Mouse (Mus musculus) midbrain, embryonic 12.5 days (tissue): Measurements from ENCODE around the gene Rpa3. TPM values are rescaled to one million over a fixed set of nuclear protein-coding genes. Genes with fewer than 3 reads are reported as not detected.
A peak's percentile ranks its signal among the peaks of the same experiment; 100 is the strongest.

Experiments
- ATAC-seq: fragments of 200-750 bp; cut with Nextera tagmentation; 2 replicates; pipeline ENCODE4 v1.8.0; 2017; ENCODE audit warnings: low read depth, moderate TSS enrichment, moderate library complexity; ENCODE audit not compliant: low FRiP score
- H3K27ac ChIP-seq: fragments of 300-500 bp; sonication (generic); replicated peaks from 2 replicates; pipeline ENCODE4 v1.5.1; 2016; ENCODE audit warnings: mild to moderate bottlenecking
- H3K27me3 ChIP-seq: fragments of 300-500 bp; sonication (generic); 2 replicates; pipeline ENCODE4 v1.6.1; 2016; ENCODE audit warnings: mild to moderate bottlenecking
- H3K36me3 ChIP-seq: fragments of 300-500 bp; sonication (generic); 2 replicates; pipeline ENCODE4 v1.6.1; 2016
- H3K4me1 ChIP-seq: fragments of 300-500 bp; sonication (generic); 2 replicates; pipeline ENCODE4 v1.6.1; 2016
- H3K4me2 ChIP-seq: fragments of 300-500 bp; sonication (generic); replicated peaks from 2 replicates; pipeline ENCODE4 v1.6.1; 2016; ENCODE audit warnings: mild to moderate bottlenecking, moderate library complexity
- H3K4me3 ChIP-seq: fragments of 300-500 bp; sonication (generic); 2 replicates; pipeline ENCODE4 v1.5.1; 2016; ENCODE audit warnings: mild to moderate bottlenecking
- H3K9ac ChIP-seq: fragments of 300-500 bp; sonication (generic); replicated peaks from 2 replicates; pipeline ENCODE4 v1.6.1; 2016; ENCODE audit warnings: mild to moderate bottlenecking, moderate library complexity
- H3K9me3 ChIP-seq: fragments of 300-500 bp; sonication (generic); 2 replicates; pipeline ENCODE4 v1.6.1; 2016; ENCODE audit warnings: mild to moderate bottlenecking
- WGBS: fragments of 180-500 bp; shearing (Covaris S2); methylation state at CpG from one replicate; pipeline ENCODE4 v1.1.7; 2016; 5-methylcytosine and 5-hydroxymethylcytosine counted together
- polyA plus RNA-seq: library from polyadenylated mRNA; unstranded; fragments of >200 nt; fragmentation: Nextera tagmentation; extraction: Ambion mirVana; gene quantifications from 2 replicates; pipeline ENCODE4 v1.2.1, GENCODE M21; 2016

The Rpa3 gene
- polyA plus RNA-seq, 1 experiment from 2014 or later, result 155 TPM

GRCm38 (mm10) chr6:8275098-8275497 is 16.1 kb upstream of the Rpa3 start:
- ATAC-seq, result peak; percentile 9; the same call in 1 of the 2 replicates
- H3K36me3 ChIP-seq, result peaks cover 12% of the 10 kb centered on the region
- no peaks in the 10 kb centered on the region for H3K4me1 ChIP-seq
- no peaks in the 10 kb centered on the region for H3K9me3 ChIP-seq
- WGBS, result 0% methylated on average over 1 of the region's 1 CpGs
- no peaks in the 10 kb centered on the region for H3K27me3 ChIP-seq
- H3K9ac ChIP-seq, result no peak overlapping the region
- no peak overlapping the region for H3K27ac ChIP-seq
- no peak overlapping the region for H3K4me3 ChIP-seq
- H3K4me2 ChIP-seq, result no peak overlapping the region

- Histone ChIP-seq H3K4me3 (no peak overlapping the region), H3K9me3 (no peaks in the 10 kb centered on the region), H3K36me3 (peaks cover 12% of the 10 kb centered on the region), H3K4me1 (no peaks in the 10 kb centered on the region), H3K27me3 (no peaks in the 10 kb centered on the region), H3K27ac (no peak overlapping the region), H3K4me2 (no peak overlapping the region), H3K9ac (no peak overlapping the region)
- WGBS, result 37% methylated on average over 6 of the region's 6 CpGs
- peak; percentile 70; the same call in 1 of the 2 replicates for ATAC-seq
Observed at GRCm38 (mm10) chr6:8274387-8275054, 15.5 kb upstream of the Rpa3 start.

GRCm38 (mm10) chr6:8271047-8271446 is 12.1 kb upstream of the Rpa3 start:
- 89% methylated on average over 3 of the region's 3 CpGs for WGBS
- peaks cover 12% of the 10 kb centered on the region for H3K36me3 ChIP-seq
- no peak overlapping the region for H3K9ac ChIP-seq
- no peak for ATAC-seq
- H3K4me1 ChIP-seq, result no peaks in the 10 kb centered on the region
- no peak overlapping the region for H3K4me3 ChIP-seq
- H3K27me3 ChIP-seq, result no peaks in the 10 kb centered on the region
- no peaks in the 10 kb centered on the region for H3K9me3 ChIP-seq
- no peak overlapping the region for H3K4me2 ChIP-seq
- H3K27ac ChIP-seq, result no peak overlapping the region

- peak overlapping the region; percentile 82 for H3K4me2 ChIP-seq
- peak overlapping the region; percentile 80 for H3K4me3 ChIP-seq
- H3K36me3 ChIP-seq, result 0 out of 2 replicates have a peak, but pooled peaks cover 3% of the 10 kb centered on the region
- no peaks in the 10 kb centered on the region for H3K9me3 ChIP-seq
- no peak for ATAC-seq
- no peaks in the 10 kb centered on the region for H3K27me3 ChIP-seq
- H3K4me1 ChIP-seq, result peaks cover 17% of the 10 kb centered on the region
- H3K27ac ChIP-seq, result peak overlapping the region; percentile 60
- peak overlapping the region; percentile 76 for H3K9ac ChIP-seq
- WGBS, result 0% methylated on average over 8 of the region's 8 CpGs
Observed at GRCm38 (mm10) chr6:8259667-8260044, 683 bp upstream of the Rpa3 start.

GRCm38 (mm10) chr6:8258316-8258715 is 657 bp downstream of the Rpa3 start:
- H3K36me3 ChIP-seq, result 0 out of 2 replicates have a peak, but pooled peaks cover 3% of the 10 kb centered on the region
- no peak for ATAC-seq
- 11% methylated on average over 6 of the region's 6 CpGs for WGBS
- H3K4me1 ChIP-seq, result peaks cover 17% of the 10 kb centered on the region
- peak overlapping the region; percentile 80; the same call in 1 of the 2 replicates for H3K27ac ChIP-seq
- no peaks in the 10 kb centered on the region for H3K27me3 ChIP-seq
- H3K4me2 ChIP-seq, result peak overlapping the region; percentile 74
- no peaks in the 10 kb centered on the region for H3K9me3 ChIP-seq
- H3K4me3 ChIP-seq, result peak overlapping the region; percentile 80
- H3K9ac ChIP-seq, result peak overlapping the region; percentile 78

GRCm38 (mm10) chr6:8228596-8228995 is 30.4 kb downstream of the Rpa3 start:
- ATAC-seq, result no peak
- Histone ChIP-seq H3K27me3 (no peaks in the 10 kb centered on the region), H3K36me3 (peaks cover 18% of the 10 kb centered on the region; the same call in 1 of the 2 replicates)

GRCm38 (mm10) chr6:8227035-8227434 is 31.9 kb downstream of the Rpa3 start:
- Histone ChIP-seq H3K4me1 (no peaks in the 10 kb centered on the region), H3K27ac (no peak overlapping the region), H3K4me3 (no peak overlapping the region), H3K36me3 (peaks cover 17% of the 10 kb centered on the region), H3K9ac (no peak overlapping the region), H3K9me3 (no peaks in the 10 kb centered on the region), H3K4me2 (no peak overlapping the region), H3K27me3 (no peaks in the 10 kb centered on the region)
- WGBS, result 93% methylated on average over 3 of the region's 3 CpGs
- no peak for ATAC-seq

More at GRCm38 (mm10) chr6:8228596-8228995, 30.4 kb downstream of the Rpa3 start:
- no peaks in the 10 kb centered on the region for H3K9me3 ChIP-seq
- no peak overlapping the region for H3K4me2 ChIP-seq
- 88% methylated on average over 3 of the region's 3 CpGs for WGBS
- H3K27ac ChIP-seq, result no peak overlapping the region
- no peaks in the 10 kb centered on the region for H3K4me1 ChIP-seq
- no peak overlapping the region for H3K4me3 ChIP-seq
- no peak overlapping the region for H3K9ac ChIP-seq

GRCm38 (mm10) chr6:8210661-8211060 is 48.3 kb downstream of the Rpa3 start:
- 89% methylated on average over 3 of the region's 3 CpGs for WGBS
- H3K9ac ChIP-seq, result no peak overlapping the region
- no peak for ATAC-seq
- no peaks in the 10 kb centered on the region for H3K9me3 ChIP-seq
- peaks cover 9% of the 10 kb centered on the region for H3K36me3 ChIP-seq
- H3K4me3 ChIP-seq, result no peak overlapping the region
- no peaks in the 10 kb centered on the region for H3K27me3 ChIP-seq
- H3K4me1 ChIP-seq, result peaks cover 11% of the 10 kb centered on the region
- no peak overlapping the region for H3K27ac ChIP-seq
- H3K4me2 ChIP-seq, result peak overlapping the region; percentile 55

GRCm38 (mm10) chr6:8209866-8210186 is 49.1 kb downstream of the Rpa3 start:
- Histone ChIP-seq H3K36me3 (peaks cover under 1% of the 10 kb centered on the region; the same call in 1 of the 2 replicates), H3K4me2 (peak overlapping the region; percentile 55), H3K4me3 (peak overlapping the region; percentile 79), H3K9me3 (no peaks in the 10 kb centered on the region), H3K27ac (peak overlapping the region; percentile 94), H3K9ac (peak overlapping the region; percentile 87), H3K27me3 (no peaks in the 10 kb centered on the region), H3K4me1 (peaks cover 11% of the 10 kb centered on the region)
- 11% methylated on average over 10 of the region's 10 CpGs for WGBS
- ATAC-seq, result no peak; the same call in 1 of the 2 replicates

GRCm38 (mm10) chr6:8209047-8209865 is 49.7 kb downstream of the Rpa3 start, which contains the start of gene Mios:
Mios (plus strand) TSS chr6:8209222.
- Histone ChIP-seq H3K4me3 (peak within 1 kb of the TSS; percentile 79), H3K9ac (peak within 1 kb of the TSS; percentile 87), H3K4me1 (peaks cover 11% of the 10 kb centered on the region), H3K4me2 (peak within 1 kb of the TSS; percentile 55), H3K9me3 (no peaks in the 10 kb centered on the region), H3K27ac (peak within 1 kb of the TSS; percentile 94), H3K36me3 (no peaks in the 10 kb centered on the region), H3K27me3 (no peaks in the 10 kb centered on the region)
- WGBS, result under 1% methylated on average over 87 of the region's 90 CpGs
- peak; percentile 99 for ATAC-seq
